Mouse (Mus musculus) erythroblast, adult 5-6 weeks (primary cell): Measurements from ENCODE around the gene Gm29797. TPM values are rescaled to one million over a fixed set of nuclear protein-coding genes. Genes with fewer than 3 reads are reported as not detected.
A peak's percentile ranks its signal among the peaks of the same experiment; 100 is the strongest.

Experiments
- ATAC-seq: replicated peaks from 2 replicates; pipeline ENCODE4 v1.8.0; 2016; ENCODE audit warnings: moderate number of reproducible peaks, mild to moderate bottlenecking, moderate TSS enrichment, inconsistent platforms; ENCODE audit not compliant: poor library complexity, low FRiP score, severe bottlenecking
- total RNA-seq, 2 experiments: library from RNA; stranded (forward) in 1 of 2; stranded (reverse) in 1 of 2; fragments of 150-400 nt in 1 of 2; fragments of 200-764, 138-1000 nt in 1 of 2; gene quantifications; 2 replicates each; pipeline versions ENCODE4 v1.2.3 to v1.2.4; 2015 to 2017; ENCODE audit warnings: low replicate concordance in 2 of 2

Gene Gm29797
- total RNA-seq, 2 experiments from 2014 or later, result not detected

DNA sequence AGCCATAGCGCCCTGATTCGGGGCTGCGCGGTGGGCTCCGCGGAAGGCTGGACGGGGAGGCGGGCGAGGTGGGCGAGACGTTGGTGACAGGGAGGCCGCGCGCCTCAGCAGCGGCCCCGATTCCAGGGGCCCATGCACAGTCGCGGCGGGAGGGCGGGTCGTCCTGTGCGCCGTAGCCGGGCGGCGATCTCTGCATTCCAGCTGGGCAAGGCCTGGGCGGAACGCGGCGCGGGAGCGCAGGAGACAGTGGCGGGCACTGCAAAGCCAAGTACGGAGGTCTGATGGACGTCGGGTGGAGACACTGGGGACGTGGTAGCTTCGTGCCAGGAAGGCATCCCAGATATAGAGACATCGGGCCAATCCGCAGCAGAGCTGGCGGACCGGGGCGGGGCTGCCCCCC, 14.5 kb downstream of the Gm29797 start, which contains the start of gene Sox18:
Gene Sox18, minus strand, starts transcription at position 315 of the 400 bp plus-strand sequence.
- no peak for ATAC-seq

DNA sequence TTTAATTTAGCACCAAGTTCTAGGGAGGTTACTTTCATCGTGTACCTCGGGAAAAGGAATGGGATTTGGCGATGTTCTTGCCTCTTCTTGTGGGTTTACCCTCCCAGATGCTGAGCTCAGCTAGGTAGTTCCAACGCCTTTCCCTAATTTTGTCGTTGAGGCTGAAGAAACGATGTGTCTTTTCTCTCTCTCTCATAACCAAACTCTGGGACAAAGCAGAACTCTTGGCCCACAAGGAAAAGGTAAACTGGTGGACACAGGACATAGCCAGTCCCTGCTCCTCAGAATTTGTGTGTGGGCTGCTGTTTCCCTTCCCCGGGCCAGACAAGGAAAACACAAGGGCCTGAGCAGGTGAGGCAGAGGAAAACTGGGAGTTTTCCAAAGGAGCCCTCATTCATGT, 15.2 kb downstream of the Gm29797 start:
- no peak for ATAC-seq

DNA sequence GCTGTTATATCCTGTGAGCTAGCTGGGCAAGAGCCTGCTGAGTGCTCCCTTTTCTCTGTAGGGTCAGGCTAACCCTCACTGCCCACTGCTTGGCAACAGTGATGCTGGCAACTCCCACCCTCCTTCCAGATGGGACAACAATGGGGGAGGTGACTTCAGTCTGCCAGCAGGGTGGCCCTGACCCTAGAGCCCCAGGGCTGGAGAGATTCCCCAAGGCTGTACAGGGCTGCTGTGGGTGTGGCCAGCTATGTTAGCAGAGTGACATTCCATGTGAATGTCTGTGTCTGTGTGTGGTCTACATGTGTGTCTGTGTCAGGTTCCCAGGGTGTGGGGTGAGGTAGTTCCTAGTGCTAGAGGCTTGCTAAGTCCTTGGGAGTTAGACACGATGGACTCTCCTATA, 16.7 kb downstream of the Gm29797 start:
- no peak for ATAC-seq

DNA sequence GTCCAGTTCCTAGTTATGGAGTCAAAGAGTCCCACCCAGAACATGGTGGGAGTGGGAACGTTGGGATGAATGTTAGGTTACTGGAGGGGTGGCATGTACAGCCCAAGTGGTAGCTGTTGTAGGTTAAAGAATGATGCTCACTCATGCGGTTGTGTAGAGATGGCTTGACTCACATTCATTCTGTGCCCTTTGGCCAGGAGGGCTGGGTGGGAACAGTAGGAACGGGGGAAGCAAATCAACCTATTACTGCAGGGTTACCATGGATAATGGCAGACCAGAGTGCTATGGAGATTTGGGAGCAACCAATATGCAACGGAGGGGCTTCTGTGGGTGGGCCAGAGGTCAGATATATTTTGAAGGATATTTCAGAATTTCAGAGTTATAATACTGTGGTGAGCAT, 18.1 kb downstream of the Gm29797 start:
- no peak for ATAC-seq

DNA sequence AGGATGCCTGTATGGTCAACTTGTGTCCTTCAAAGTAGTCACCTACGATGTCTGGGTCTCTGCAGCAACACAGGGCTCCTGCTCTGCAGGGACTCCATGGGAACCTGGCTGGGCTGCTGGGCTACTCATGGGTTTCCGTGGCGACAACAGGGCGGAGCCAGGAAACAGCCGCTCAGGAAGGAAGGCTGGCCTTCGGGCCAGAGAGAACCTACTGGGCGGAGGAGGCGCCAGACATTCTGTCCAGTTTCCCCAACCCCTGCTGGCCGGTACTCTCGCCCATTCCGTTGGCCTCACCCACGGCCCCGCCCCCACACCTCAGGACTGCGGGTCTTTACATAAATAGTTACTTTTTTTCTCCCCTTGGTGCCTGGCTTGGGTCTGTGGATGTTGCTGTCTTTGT, 18.6 kb downstream of the Gm29797 start:
- ATAC-seq, result no peak

DNA sequence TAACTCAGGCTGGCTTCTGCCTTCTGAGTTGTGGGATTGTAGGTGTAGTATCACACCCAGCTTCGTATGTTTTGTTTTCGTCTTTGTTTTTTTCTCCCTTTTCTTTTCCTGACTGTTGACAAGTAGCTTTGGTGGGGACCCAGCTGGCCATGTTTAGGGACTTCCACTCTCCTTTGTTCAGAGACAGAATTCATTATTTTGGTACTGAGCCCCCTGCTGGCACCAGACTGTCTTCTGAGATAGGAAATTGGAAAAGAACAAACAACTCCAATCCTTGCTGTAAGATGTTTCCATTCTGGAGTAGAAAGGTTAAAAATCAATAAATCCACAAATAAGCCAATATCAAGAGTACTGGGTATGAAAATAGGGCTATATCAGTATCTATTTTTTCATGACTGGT, 19.6 kb downstream of the Gm29797 start:
- ATAC-seq, result no peak

DNA sequence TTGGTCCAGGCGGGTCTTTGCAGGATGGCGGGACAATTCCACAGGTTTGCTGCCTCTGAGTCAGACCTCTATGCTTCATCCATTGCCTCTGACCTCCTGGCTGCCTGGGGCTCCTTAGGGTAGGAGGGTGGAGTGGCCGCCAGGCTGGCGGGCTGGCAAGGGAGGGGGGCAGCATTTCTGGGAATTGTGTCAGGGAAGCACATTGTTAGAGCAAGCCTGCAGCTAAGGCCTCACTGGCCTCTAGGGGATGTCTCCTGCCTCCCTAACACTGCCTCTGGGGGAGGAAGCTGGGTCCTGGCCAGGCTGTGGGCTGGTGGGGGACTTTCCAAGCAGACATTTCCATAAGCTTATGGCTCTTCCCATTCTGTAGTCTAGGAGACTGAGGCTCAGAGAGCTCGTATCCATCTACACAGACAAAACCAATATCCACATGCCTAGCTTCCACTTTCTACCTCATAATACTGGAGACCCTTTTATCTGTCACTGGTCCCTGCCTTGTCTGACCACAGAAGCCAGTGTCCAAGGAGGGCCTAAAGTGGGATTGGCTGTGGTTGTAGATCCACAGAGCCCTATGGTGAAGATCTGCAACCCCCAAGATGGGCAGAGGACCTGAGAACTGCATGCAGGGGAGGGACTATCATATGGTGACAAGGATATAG, 20.4 kb downstream of the Gm29797 start:
- ATAC-seq, result no peak

DNA sequence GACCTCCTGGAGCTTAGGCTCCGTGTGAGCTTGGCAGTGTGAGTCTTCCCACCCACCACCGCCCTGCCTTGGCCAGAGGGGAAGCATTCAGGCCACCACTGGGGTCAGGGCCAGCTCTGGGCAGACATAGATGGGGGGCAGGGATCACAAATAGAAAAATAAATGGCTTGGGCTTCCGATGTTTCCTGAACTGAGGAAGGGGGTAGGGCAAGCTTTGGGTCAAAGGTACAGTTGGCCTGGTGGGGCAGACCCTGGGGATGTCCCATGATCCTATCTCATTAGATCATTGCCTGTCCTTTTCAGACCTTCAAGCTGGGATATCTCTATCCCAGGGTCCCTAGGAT, 20.9 kb downstream of the Gm29797 start:
- ATAC-seq, result no peak

DNA sequence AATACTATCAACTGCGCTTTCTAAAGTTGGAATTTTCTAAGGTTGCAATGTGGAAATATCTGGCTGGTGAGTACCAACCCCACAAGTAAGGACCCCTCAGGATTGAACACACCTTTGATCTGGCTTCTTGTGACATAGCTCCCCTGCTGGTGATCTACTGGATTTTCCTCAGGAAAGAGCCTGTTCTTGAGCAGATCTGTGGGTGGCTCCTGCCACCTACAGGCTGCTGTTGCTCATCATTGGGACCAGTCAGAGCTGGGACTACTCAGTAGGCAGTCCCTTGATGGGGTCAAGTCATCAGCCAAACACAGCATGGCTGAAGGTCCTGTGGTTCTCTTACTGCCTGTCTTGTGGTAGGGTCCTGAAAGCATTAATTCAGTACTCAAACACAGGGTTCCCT, 21.9 kb downstream of the Gm29797 start:
- peak; percentile 44; the same call in 1 of the 2 replicates for ATAC-seq

DNA sequence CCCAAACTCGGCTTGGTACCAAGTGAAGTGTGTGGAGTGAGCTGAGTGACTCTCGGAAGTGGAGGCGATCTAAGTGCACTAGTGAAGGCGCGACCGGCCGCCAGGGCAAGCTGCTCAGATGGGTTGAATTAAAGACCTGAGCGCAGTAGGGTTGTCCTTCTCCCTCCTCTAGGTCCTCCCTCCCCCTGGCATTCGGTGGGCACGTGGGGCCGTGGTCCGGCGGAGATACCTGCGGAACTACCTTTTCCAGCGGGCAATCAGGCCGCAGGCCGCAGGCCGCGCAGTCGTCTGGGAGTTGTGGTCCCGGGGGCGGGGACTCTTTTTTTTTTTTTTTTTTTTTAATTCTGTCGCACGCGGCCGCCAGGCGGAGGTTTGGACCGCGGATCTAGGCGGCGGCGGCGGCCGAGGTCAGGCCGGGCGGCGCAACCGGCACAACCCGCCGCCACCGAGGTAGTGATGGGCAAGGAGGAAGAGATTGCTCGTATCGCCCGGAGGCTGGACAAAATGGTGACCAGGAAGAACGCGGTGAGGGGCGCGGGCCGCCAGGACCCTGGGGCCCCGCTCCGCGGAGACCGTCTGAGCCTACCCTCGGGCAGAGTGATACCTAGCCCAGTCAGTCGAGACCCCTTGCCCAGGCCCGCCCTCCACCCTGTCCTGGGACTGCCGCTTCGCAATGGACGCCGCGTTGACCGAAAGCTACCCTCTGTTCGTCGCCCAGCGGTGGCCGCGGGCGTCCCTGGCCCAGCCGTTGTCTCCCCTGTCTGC, 23.3 kb downstream of the Gm29797 start, which contains the start of gene Tcea2:
Gene Tcea2, plus strand, starts transcription at position 360 of the 765 bp plus-strand sequence.
- ATAC-seq, result no peak

DNA sequence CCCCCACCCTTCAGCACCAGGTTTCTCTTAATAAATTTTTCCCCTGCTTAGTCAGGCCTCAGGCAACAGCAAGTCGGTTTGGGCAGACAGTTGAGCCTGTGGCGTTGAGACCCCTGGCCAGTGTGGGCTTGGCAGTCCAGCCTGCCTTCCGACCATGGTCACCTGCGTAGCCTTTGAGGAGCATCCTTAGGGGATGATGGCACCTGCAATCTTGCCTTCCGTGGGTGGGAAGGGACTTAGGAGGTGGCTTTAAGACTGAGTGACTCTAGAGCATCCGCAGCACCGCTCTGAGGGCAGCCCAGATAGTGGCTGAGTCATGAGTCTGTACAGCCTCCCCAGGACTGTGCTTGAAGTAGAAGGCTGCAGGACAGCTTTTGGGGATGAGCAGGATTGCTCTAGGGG, 23.9 kb downstream of the Gm29797 start:
- no peak for ATAC-seq

DNA sequence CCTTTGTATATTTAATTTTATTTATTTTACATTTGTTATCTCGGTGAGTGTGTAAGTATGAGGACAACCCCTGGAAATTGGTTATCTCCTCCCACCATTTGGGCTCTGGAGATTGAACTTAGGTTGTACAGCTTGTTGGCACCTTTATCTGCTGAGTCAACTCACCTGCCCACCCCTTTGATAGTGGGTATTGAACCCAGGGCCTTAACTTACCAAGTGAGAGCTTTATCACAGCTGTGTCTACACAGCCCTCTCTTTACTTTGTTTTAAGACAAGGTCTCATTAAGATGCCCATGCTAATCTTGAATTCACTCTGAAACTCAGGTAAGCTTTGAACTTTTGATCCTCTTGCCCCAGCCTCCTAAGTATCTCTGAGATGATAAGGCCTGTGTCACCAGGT, 25.1 kb downstream of the Gm29797 start:
- ATAC-seq, result no peak

DNA sequence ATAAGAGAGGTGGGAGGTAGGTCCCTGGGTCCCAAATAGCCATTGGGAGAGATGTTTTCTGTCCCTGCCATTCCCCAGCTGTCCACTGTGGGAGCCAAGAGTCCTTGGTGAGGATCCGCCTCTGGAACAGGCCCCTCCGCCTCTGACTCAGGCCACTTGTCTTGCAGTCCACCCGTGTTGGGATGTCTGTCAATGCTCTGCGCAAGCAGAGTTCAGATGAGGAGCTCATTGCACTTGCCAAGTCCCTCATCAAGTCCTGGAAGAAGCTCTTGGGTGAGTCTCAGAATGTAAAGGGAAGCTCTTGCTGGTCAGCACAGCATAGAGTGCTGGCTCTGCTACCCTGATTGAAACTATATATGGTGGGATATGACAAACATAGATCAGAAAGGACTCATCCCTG, 26.5 kb downstream of the Gm29797 start:
- ATAC-seq, result no peak

DNA sequence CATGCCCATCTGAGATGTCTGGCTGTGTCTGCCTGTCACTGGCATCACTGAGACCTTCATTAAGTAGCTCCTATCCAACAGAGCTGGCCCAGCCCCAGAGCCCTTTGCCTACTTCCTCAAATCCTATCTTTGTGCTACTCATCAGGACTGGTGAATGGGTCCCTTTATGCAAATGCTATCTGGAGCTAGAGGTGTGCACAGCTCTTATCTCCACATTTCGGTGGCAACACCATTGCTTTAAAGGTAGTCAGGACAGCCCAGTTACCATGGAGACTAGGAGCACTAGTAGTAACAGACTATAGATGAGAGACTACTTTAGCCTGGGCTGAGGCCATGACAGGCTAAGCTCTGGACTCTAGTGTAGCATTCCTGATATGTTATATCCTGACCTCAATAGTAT, 27.9 kb downstream of the Gm29797 start:
- no peak for ATAC-seq

DNA sequence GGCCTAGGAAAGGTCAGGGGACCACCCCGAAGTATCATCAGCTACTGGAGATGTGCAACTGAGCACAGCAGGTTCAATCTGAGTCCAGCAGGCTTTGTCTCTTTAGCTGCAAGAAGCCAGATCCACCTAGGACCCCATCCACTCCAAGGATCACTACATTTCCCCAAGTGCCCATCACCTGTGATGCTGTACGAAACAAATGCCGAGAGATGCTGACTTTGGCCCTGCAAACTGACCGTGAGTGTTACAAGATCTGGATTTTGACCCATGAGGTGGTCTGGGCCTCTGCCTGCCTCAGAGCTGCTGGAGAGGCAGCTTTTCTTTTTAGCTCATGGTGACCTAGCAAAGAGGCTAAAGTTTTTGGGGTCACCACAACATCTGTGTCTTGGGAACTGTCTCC, 28.9 kb downstream of the Gm29797 start:
- ATAC-seq, result no peak

DNA sequence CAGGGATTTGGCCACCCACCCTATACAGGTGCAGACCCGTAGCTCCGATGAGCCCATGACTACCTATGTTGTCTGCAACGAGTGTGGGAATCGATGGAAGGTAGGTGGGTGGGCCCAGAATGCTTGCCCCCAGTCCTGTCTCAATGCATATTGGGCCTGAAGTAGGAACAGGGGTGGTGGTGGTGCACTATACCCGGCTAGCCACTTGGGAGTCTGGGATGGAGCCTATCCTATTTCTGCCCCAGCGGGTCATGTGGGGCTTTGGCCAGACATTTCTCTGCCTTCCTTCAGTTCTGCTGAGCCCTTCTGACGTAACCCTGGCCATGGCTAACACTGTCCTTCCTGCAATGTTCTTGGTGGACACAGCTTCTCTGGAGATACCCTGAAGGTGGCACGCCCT, 30.8 kb downstream of the Gm29797 start:
- no peak for ATAC-seq

DNA sequence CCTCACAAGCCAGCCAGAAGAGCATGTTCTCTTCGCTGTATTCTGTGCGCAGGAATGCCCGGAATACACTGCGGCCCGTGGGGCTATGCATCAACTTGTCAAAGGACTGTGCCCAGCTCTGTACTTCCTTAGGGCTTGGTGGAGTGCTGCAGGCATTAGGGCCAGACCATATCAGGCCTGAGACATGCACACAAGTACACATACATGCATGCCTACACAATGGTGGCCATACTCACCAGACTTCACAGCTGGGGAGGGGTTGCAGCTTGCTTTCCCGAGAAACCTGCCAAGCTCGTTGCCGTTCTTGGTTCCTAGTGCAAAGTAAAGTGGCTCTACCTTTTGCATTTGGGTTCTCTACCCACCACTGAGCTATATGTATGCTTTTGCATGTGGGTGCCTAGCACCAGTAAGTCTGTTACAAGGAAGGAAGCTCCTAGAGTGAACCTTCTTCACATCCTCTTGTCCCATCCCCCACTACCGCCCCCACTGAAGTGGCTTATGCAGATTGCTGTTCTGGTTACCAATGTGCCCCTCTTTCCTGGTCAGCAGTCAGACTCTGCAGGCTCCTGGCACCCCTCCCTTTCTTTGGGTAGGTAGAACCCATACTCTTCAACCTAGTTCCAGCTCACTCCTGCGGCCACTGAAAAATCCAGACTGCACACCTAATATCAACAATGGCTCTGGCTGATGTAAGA, 32.8 kb downstream of the Gm29797 start:
- no peak for ATAC-seq

DNA sequence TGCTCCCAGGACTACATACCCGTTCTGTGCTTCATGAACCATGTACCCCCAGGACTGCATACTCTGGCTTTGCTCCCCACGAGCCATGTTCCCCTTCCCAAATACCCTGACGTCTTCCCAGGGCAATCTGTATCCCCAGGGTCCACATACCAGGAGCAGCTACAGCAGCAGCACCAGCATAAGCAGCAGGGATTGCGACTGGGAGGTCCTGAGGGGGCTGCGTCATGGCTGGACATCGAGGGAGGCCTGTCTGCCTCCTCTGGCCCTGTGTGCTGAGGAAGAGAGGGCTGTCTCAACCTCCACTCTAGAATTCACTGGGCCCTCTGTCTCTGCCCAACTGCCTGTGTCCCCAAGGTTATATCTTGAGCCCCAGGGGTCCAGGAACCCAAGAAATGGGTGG, 34.2 kb downstream of the Gm29797 start:
- no peak for ATAC-seq

DNA sequence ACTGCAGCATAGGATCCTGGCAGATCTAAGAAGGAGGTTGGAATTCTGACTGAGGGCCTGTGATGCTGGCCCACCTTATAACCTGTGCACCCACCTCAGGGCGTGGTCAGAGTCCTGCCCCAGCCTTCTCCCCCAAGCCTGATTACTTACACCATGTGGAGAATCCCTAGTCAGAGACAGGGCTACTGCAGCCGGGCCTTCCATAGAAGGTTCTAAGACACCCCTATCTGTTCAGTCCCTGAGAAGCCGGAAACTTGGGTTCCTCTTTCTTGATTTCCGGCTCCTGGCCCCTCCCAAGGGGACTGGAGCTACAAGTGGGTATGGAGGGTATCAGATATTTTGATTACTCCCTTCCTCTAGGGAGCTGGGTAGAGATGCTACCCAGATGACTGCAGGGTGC, 34.7 kb downstream of the Gm29797 start:
- no peak for ATAC-seq

DNA sequence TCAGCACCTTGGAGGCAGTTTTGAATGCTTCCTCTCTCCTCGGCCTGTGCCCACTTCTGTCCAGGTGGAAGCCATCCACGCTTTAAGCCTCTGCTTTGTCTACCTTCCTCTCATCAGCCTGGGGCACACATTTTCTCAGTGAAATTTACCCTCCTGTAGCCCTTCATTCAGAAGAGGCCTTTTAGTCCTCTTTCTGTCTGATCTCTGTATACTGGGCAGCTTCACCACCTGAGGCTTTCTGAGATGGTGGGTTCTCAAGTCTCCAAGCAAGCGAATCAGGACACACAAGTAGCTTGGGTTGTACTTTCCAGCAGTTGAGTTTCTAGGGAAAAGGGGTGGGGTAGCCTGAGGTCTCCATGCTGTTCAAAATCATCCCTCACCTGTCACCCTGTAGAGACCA, 35.5 kb downstream of the Gm29797 start:
- no peak for ATAC-seq
